Mouse (Mus musculus) lung, adult 2 months (tissue): ENCODE measurements around the gene Hk1.

Experiments
- CTCF ChIP-seq: fragments of 200-500 bp; IDR thresholded peaks from 2 replicates; pipeline ENCODE4 v1.5.1; 2011; ENCODE audit warnings: mild to moderate bottlenecking, low read length, control low read depth; ENCODE audit not compliant: insufficient read depth
- POLR2A ChIP-seq: fragments of 200-500 bp; IDR thresholded peaks from 2 replicates; pipeline ENCODE4 v1.6.1; 2011; ENCODE audit warnings: low read depth, mild to moderate bottlenecking, control low read depth, low read length, borderline replicate concordance; ENCODE audit errors: extremely low read depth

DNA sequence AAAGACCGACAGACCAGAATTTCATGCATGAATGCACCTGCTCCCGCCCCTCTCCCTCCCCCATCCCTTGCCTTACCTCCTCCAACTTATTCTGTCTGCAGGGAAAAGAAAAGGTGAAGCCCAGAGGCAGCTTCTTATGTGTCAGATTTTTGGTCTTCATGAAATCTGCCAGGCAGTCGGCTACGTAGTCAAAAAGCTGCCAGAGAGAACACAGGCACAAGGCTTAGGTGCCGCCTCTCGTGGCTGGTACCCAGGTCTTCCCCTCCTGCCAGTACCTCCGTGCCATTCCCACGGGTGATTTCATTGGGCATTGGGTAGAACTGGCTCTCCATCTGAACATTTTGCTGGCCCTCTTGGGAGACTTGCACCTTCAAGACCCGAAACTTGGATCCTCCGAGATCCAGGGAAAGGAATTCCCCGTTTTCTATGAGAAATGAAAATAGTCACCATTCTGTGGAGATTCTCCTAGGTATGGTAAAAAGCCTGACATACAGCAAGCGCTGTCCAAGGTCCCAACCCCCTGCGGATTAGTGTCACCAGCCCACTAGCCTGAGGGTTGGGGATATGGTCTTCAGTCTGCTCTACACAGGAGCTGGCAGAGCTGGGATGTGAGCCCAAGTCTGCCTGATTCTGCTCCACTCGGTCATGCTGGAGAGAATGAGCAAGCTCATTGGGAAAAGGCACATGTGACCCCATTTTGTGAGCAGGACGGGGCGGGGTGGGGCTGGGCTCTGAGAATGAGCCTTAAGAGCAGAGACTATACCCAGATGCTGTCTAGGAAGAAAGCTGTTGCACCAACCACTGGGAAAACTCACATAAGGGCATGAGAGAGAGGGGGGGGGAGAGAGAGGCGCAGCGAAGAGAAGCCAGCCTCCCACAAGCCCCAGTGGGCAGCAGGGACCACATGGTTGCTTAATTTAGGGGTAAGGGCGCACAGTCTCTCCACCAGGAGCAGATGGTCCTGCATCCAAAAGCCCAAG, 32.0 kb upstream of the Hk1 start:
- TF ChIP-seq CTCF (no peak), POLR2A (no peak)
